Mouse (Mus musculus) liver, adult 2 months (tissue): ENCODE measurements around the gene Srgap3.

Experiments
- CTCF ChIP-seq: fragments of 200-500 bp; IDR thresholded peaks from 2 replicates; pipeline ENCODE4 v1.5.1; 2011; ENCODE audit warnings: low read depth, low read length, control low read depth
- POLR2A ChIP-seq: fragments of 200-500 bp; IDR thresholded peaks from 2 replicates; pipeline ENCODE4 v1.6.1; 2011; ENCODE audit warnings: low read length, control low read depth; ENCODE audit not compliant: insufficient read depth; ENCODE audit errors: extremely low read depth

DNA sequence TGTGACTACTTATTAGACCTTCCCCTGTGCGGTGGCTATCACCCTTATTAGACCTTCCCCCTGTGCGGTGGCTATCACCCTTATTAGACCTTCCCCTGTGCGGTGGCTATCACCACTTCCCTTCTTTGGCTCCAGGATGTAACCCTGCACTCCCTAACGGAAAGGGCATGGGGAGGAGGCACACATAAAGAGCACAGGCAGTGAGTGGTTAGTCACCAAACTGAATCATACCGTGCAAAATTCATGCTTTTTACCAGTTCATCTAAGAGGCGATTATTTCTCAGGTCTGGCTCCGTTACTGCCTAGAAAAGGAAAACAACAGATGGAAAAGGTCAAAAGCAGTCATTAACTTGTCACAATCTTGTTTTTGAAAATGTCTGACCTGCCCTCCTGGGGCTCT lies 260.6 kb downstream of the Srgap3 start:
- TF ChIP-seq CTCF = no peak
- TF ChIP-seq POLR2A = no peak
